Mouse (Mus musculus) liver, embryonic 15.5 days (tissue): ENCODE data around the gene Prkcd. TPM values are rescaled to one million over a fixed set of nuclear protein-coding genes. Genes with fewer than 3 reads are reported as not detected.
A peak's percentile ranks its signal among the peaks of the same experiment; 100 is the strongest.

Experiments used
- ATAC-seq: fragments of 200-750 bp; cut with Nextera tagmentation; 2 replicates; pipeline ENCODE4 v1.8.0; 2017; ENCODE audit warnings: moderate number of reproducible peaks, mild to moderate bottlenecking, moderate library complexity; ENCODE audit not compliant: insufficient read depth
- H3K27ac ChIP-seq: fragments of 300-500 bp; sonication (generic); replicated peaks from 2 replicates; pipeline ENCODE4 v1.5.1; 2015; ENCODE audit warnings: mild to moderate bottlenecking, inconsistent platforms
- H3K27me3 ChIP-seq: fragments of 300-500 bp; sonication (generic); 2 replicates; pipeline ENCODE4 v1.6.1; 2015; ENCODE audit warnings: mild to moderate bottlenecking, inconsistent platforms
- H3K36me3 ChIP-seq: fragments of 300-500 bp; sonication (generic); replicated peaks from 2 replicates; pipeline ENCODE4 v1.6.1; 2015; ENCODE audit warnings: moderate library complexity, mild to moderate bottlenecking, inconsistent platforms
- H3K4me1 ChIP-seq: fragments of 300-500 bp; sonication (generic); replicated peaks from 2 replicates; pipeline ENCODE4 v1.6.1; 2015; ENCODE audit warnings: inconsistent platforms
- H3K4me2 ChIP-seq: fragments of 300-500 bp; sonication (generic); 2 replicates; pipeline ENCODE4 v1.6.1; 2015; ENCODE audit warnings: moderate library complexity, mild to moderate bottlenecking, inconsistent platforms
- H3K4me3 ChIP-seq: fragments of 300-500 bp; sonication (generic); replicated peaks from 2 replicates; pipeline ENCODE4 v1.5.1; 2015; ENCODE audit warnings: mild to moderate bottlenecking, inconsistent platforms
- H3K9ac ChIP-seq: fragments of 300-500 bp; sonication (generic); 2 replicates; pipeline ENCODE4 v1.6.1; 2015; ENCODE audit warnings: moderate library complexity, mild to moderate bottlenecking, inconsistent platforms
- H3K9me3 ChIP-seq: fragments of 300-500 bp; sonication (generic); replicated peaks from 2 replicates; pipeline ENCODE4 v1.6.1; 2016; ENCODE audit warnings: inconsistent platforms
- WGBS: fragments of 180-500 bp; shearing (Covaris S2); methylation state at CpG from one replicate; pipeline ENCODE4 v1.1.7; 2015; ENCODE audit warnings: mixed read lengths; ENCODE audit not compliant: insufficient replicate concordance; 5-methylcytosine and 5-hydroxymethylcytosine counted together
- polyA plus RNA-seq: library from polyadenylated mRNA; unstranded; fragments of >200 nt; fragmentation: Nextera tagmentation; extraction: Ambion mirVana; gene quantifications from 2 replicates; pipeline ENCODE4 v1.2.1, GENCODE M21; 2015

The Prkcd gene
- polyA plus RNA-seq, 1 experiment from 2014 or later, result 20.0 TPM

DNA sequence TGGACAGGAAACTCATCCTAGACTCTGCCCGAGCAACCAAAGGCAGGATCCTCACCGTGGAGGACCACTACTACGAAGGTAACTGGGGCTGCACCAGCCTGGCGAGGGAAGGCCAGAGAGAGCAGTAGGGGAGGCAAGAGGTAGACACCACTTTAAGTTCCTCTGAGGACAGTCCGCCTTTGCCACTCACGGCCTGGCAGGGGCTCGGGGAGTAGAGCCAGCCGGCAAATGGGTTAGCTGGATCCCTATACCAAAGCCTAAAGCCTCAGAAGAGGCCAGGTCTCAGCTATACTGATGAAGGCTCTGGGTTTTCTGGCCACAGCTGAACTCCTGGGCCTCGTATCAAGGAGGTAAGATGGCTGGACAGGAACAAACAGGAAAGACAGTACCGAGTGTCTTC lies 53.8 kb downstream of the Prkcd start:
- H3K36me3 ChIP-seq, result peaks cover 90% of the 10 kb centered on the region
- no peaks in the 10 kb centered on the region for H3K27me3 ChIP-seq
- H3K9me3 ChIP-seq, result no peaks in the 10 kb centered on the region
- H3K27ac ChIP-seq, result no peak overlapping the region
- no peak overlapping the region for H3K4me2 ChIP-seq
- 78% methylated on average over 10 of the region's 10 CpGs for WGBS
- no peak overlapping the region for H3K4me3 ChIP-seq
- peaks cover 28% of the 10 kb centered on the region for H3K4me1 ChIP-seq
- no peak for ATAC-seq
- no peak overlapping the region for H3K9ac ChIP-seq

DNA sequence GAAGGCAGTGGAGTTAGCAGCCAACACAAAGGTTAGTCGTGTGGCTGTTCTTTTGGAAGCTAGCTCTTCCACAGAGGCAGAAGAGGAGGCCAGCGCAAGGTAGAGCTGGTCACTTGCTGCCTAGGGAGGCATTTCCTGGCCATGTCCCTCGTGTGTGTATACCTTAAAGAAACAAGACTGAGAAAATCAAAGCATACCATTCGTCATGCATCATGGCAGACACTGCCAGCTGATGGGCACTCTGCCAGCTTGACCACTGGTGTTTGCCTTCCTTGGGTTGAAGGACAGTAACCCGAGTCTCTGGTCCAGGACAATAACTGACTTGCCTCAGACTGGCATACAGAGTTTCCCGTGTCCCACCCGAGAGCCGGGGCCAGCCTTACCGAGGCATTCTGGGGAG lies 55.7 kb downstream of the Prkcd start:
- H3K4me3 ChIP-seq, result no peak overlapping the region
- H3K27me3 ChIP-seq, result no peaks in the 10 kb centered on the region
- no peak overlapping the region for H3K27ac ChIP-seq
- ATAC-seq, result no peak
- 78% methylated on average over 9 of the region's 9 CpGs for WGBS
- no peak overlapping the region for H3K9ac ChIP-seq
- H3K4me1 ChIP-seq, result peaks cover 14% of the 10 kb centered on the region
- H3K9me3 ChIP-seq, result no peaks in the 10 kb centered on the region
- no peak overlapping the region for H3K4me2 ChIP-seq
- peaks cover 100% of the 10 kb centered on the region for H3K36me3 ChIP-seq

DNA sequence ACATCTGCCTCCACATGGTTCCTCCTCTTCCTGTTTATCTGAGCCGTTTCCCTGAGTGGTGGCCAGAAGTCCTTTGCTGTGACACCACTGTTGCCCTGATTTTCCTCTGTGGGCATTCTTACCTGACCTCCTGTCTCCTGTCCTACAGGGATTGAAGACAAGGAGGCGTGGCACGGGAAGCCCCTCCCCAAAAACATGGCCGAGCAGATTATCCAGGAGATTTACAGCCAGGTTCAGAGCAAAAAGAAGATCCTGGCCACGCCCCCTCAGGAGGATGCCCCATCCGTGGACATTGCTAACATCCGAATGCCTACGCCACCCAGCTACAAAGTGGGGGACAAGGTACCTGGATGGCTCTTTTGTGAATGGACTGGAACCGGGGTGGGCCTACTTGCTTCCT lies 58.0 kb downstream of the Prkcd start:
- Histone ChIP-seq H3K9ac (no peak overlapping the region), H3K4me2 (no peak overlapping the region), H3K4me1 (peaks cover 23% of the 10 kb centered on the region), H3K27ac (no peak overlapping the region), H3K4me3 (no peak overlapping the region), H3K36me3 (peaks cover 100% of the 10 kb centered on the region), H3K9me3 (no peaks in the 10 kb centered on the region), H3K27me3 (no peaks in the 10 kb centered on the region)
- WGBS, result 75% methylated on average over 9 of the region's 9 CpGs
- no peak for ATAC-seq

DNA sequence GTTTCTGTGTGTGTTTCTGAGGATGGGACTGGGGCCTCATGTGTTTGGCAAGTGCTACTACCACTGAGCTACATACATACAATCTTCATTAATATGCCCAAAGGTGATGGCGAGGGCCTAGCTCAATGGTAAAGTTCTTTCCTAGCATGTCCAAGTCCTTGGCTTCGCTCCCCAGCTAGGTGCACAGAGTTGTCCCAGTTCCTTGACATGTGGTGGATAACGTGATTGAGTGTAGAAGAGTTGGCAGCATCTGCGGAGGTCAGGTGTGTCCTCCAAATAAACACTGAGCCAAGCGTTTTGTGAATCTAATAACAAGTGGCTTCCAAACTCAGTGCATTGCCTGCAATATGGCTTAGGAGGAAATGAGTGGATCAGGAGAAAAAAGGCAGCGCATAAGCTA lies 59.7 kb downstream of the Prkcd start:
- Histone ChIP-seq H3K27ac (no peak overlapping the region), H3K4me2 (no peak overlapping the region), H3K9ac (no peak overlapping the region), H3K4me3 (no peak overlapping the region), H3K4me1 (peaks cover 34% of the 10 kb centered on the region), H3K36me3 (peaks cover 91% of the 10 kb centered on the region), H3K27me3 (no peaks in the 10 kb centered on the region), H3K9me3 (no peaks in the 10 kb centered on the region)
- 88% methylated on average over 6 of the region's 6 CpGs for WGBS
- ATAC-seq, result no peak

DNA sequence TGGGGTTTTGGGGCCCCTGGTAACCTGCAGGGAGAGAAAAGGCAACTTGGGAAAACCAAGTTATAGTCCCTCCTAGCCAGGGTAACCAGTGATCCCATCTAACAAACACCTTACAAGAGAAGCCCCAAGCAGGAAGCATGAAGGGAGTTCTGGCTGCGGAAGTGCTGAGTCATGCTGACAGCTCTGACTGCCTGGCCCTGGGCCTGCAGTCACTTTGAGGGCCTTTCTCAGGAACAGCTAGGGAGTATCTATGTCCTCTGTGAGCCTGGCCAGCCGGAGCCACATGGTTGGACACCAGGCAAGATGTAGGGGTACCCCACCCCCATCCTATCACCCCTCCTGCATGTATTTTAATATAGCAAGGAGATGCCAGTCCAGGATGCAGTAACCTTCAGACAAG lies 61.6 kb downstream of the Prkcd start:
- Histone ChIP-seq H3K9ac (peak overlapping the region; percentile 26), H3K27me3 (no peaks in the 10 kb centered on the region), H3K9me3 (no peaks in the 10 kb centered on the region), H3K36me3 (peaks cover 91% of the 10 kb centered on the region), H3K27ac (peak overlapping the region; percentile 87), H3K4me2 (peak overlapping the region; percentile 21; the same call in 1 of the 2 replicates), H3K4me1 (peaks cover 45% of the 10 kb centered on the region), H3K4me3 (no peak overlapping the region)
- WGBS, result 51% methylated on average over 2 of the region's 2 CpGs
- peak; percentile 54 for ATAC-seq

DNA sequence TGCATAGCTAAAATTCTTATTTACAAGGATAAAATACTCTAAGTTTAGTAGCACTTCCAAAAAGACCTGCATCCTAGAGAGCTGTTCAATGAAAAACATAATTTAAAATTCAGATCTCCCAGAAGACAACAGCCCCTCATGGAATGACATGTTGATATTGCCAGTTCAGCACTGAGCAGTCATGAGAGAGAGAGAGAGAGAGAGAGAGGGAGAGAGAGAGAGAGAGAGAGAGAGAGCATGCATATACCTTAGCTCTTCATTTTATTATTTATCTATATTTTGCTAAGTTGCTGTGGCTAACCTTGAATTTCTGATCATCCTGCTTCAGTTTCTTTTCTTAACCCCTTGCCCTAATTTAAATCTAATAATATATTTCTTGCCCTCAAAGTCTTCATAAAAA lies 63.7 kb downstream of the Prkcd start:
- Histone ChIP-seq H3K36me3 (peaks cover 91% of the 10 kb centered on the region), H3K27ac (peak overlapping the region; percentile 77), H3K4me2 (no peak overlapping the region; the same call in 1 of the 2 replicates), H3K27me3 (no peaks in the 10 kb centered on the region), H3K9me3 (no peaks in the 10 kb centered on the region), H3K9ac (no peak overlapping the region), H3K4me3 (no peak overlapping the region), H3K4me1 (peaks cover 54% of the 10 kb centered on the region)
- peak; percentile 61 for ATAC-seq

DNA sequence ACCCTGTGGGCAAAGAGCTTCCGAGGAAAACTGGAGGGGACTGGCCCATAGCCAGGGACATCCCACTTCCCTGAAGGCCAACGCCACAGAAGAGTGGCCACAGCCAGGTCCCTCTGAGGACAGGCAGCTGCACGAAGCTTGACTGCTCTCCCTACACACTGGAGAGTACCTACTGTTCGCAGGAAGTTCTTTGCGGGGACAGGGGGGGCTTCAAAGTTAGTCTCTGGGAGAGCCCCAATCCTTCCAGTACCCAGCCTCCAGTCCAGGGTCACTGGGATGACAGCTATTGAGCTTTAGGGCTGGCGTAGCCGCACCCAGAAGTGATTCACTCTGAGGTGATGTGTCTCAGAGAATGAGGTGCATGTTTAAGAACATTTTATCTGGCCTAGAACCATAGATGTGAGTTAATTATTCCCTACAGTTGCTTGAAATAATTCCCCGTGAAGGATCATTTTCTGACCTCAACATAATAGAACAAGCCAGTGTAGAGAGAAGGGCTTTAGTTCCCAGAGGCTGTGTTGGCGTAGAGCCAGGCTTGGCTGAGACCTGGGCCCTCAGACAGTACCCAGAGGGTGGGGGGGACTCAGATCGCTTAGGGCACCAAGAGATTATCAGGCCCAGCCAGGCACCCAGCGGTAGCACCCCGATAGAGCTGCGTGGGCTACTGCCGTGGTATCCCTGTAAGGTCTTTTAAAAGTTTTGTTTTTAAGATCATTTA lies 64.4 kb downstream of the Prkcd start:
- peaks cover 90% of the 10 kb centered on the region for H3K36me3 ChIP-seq
- H3K9ac ChIP-seq, result peak overlapping the region; percentile 2; the same call in 1 of the 2 replicates
- peaks cover 59% of the 10 kb centered on the region for H3K4me1 ChIP-seq
- peak; percentile 98 for ATAC-seq
- no peaks in the 10 kb centered on the region for H3K27me3 ChIP-seq
- H3K27ac ChIP-seq, result peak overlapping the region; percentile 89
- H3K4me2 ChIP-seq, result peak overlapping the region; percentile 39
- H3K9me3 ChIP-seq, result no peaks in the 10 kb centered on the region
- 47% methylated on average over 14 of the region's 14 CpGs for WGBS
- H3K4me3 ChIP-seq, result no peak overlapping the region

DNA sequence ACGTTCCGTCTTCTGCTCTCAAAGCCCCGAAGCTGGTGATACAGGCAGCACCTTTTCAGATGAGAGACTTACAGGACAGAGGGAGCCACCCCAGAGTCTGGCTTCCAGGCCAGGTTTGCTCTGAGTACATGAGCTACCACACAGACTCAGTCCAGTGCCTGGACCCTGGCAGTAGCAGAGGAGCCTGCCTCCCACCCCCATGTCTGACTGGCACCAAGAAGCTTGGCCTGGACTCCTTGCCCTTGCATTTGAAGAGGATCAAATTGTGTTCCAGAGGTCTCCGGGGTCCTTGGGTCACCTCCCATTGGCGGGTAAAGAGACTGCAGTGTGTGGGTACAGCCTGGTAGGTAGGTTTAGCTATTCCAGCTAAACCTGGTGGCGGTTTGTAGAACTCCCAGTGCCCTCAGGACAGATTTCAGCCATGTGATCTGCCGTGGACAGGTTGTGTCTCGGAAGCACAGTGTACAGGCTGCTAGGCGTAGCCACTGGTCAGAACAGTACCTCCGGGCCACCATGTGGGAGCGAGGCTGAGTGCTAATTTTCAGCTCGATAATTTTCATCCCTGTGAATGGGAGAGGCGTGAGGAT lies 65.1 kb downstream of the Prkcd start:
- Histone ChIP-seq H3K27me3 (no peaks in the 10 kb centered on the region), H3K4me3 (no peak overlapping the region), H3K9me3 (no peaks in the 10 kb centered on the region), H3K4me2 (peak overlapping the region; percentile 39; the same call in 1 of the 2 replicates), H3K36me3 (peaks cover 90% of the 10 kb centered on the region), H3K4me1 (peaks cover 59% of the 10 kb centered on the region), H3K27ac (peak overlapping the region; percentile 89), H3K9ac (0 out of 2 replicates have a peak overlapping the region, but pooled peaks have one; percentile 2)
- 84% methylated on average over 13 of the region's 13 CpGs for WGBS
- no peak for ATAC-seq

DNA sequence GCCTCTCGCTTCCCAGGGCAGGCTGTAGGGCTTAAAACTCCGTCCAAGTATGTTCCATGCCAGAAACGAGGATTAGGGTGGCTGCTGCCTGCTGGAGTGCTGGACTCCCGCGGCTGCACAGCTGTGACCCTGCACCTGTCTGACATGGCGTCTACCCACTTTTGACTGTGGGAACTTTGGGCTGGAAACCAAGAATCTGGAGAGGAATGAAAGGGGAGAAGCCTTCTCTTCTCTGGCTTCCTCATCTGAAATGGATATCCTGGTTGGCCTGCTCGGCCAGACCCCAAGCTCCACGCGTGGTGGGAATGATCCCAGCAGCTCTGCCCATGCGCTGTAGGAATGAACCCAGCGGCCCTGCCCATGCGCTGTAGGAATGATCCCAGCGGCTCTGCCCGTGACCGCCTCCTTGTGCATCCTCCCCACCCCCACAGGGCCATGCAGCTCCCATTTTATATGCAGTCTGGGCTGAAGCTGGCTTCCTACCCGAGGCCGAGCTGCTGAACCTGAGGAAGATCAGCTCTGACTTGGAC lies 66.6 kb downstream of the Prkcd start:
- no peak overlapping the region for H3K4me2 ChIP-seq
- ATAC-seq, result no peak
- 88% methylated on average over 17 of the region's 17 CpGs for WGBS
- no peak overlapping the region for H3K9ac ChIP-seq
- no peak overlapping the region for H3K27ac ChIP-seq
- no peaks in the 10 kb centered on the region for H3K27me3 ChIP-seq
- H3K36me3 ChIP-seq, result peaks cover 86% of the 10 kb centered on the region
- no peaks in the 10 kb centered on the region for H3K9me3 ChIP-seq
- H3K4me3 ChIP-seq, result no peak overlapping the region
- peaks cover 54% of the 10 kb centered on the region for H3K4me1 ChIP-seq

DNA sequence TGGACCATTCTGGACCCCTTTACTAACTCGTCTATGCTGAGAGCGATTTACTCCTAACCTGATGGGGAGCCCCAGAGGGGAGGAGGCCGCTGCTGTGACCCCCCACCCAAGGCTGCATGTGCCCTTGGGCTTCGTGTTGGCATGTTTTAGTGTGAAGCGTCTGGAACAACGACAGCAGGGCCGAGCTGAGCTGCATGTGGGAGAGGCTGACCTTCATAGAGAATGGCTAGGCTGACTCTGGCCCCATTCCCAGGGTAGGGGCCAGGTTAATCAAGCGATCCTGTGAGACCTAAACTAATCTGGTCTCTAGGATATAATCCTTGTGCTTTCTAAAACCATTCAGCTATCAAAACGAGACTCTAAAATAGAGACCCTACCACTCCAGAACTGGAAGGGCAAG lies 68.3 kb downstream of the Prkcd start:
- H3K9ac ChIP-seq, result no peak overlapping the region
- H3K4me1 ChIP-seq, result peaks cover 53% of the 10 kb centered on the region
- H3K27ac ChIP-seq, result 0 out of 2 replicates have a peak overlapping the region, but pooled peaks have one; percentile 14
- H3K36me3 ChIP-seq, result peaks cover 79% of the 10 kb centered on the region
- no peak for ATAC-seq
- H3K4me2 ChIP-seq, result no peak overlapping the region
- H3K4me3 ChIP-seq, result no peak overlapping the region
- 72% methylated on average over 9 of the region's 9 CpGs for WGBS
- H3K27me3 ChIP-seq, result no peaks in the 10 kb centered on the region
- H3K9me3 ChIP-seq, result no peaks in the 10 kb centered on the region

DNA sequence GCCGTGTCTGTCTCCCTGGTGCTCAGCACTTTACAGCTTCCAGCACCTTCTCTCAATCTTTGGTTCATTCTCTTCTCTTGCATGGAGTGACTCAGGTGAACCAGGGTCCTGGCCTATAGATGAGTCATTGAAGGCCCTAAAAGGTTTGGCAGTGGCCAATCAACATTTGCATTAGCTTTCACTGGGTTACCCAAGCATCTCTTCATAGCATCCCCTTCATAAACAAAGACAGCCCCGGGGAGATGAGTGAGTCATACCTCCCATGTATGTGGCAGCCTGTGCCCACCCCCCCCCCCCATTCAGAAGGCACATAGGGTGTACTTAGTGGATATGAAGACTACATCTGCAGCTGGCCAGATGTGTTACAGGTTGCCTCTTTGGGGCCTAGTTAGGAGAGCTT lies 69.4 kb downstream of the Prkcd start:
- Histone ChIP-seq H3K36me3 (peaks cover 76% of the 10 kb centered on the region), H3K4me3 (no peak overlapping the region), H3K9ac (no peak overlapping the region), H3K27me3 (no peaks in the 10 kb centered on the region), H3K4me2 (no peak overlapping the region), H3K27ac (no peak overlapping the region), H3K4me1 (peaks cover 56% of the 10 kb centered on the region), H3K9me3 (no peaks in the 10 kb centered on the region)
- 71% methylated on average over 2 of the region's 2 CpGs for WGBS
- no peak for ATAC-seq
